Mouse (Mus musculus) cerebellum, adult 2 months (tissue): ENCODE results near the gene Rab3c.

Source experiments
- CTCF ChIP-seq: fragments of 200-500 bp; IDR thresholded peaks from 2 replicates; pipeline ENCODE4 v1.5.1; 2011; ENCODE audit warnings: low read depth, mild to moderate bottlenecking, control low read depth, low read length, moderate library complexity, borderline replicate concordance; ENCODE audit not compliant: insufficient read depth
- POLR2A ChIP-seq: fragments of 200-500 bp; IDR thresholded peaks from 2 replicates; pipeline ENCODE4 v1.6.1; 2011; ENCODE audit warnings: low read length, control low read depth, borderline replicate concordance; ENCODE audit not compliant: insufficient read depth

GRCm38 (mm10) chr13:110233364-110233763, 47.4 kb downstream of the Rab3c start:
- TF ChIP-seq CTCF: no peak
- no peak for TF ChIP-seq POLR2A
